Mouse (Mus musculus): ENCODE measurements around the gene Rnf113a1.
"Not testable (repeated sequence)": the region's sequence is repeated elsewhere in the genome, so short reads cannot be mapped to it uniquely, and the experiment has no call there.

Gene Rnf113a1

GRCm38 (mm10) chrX:37191105-37191743 lies at the start of gene Rnf113a1, which contains the start of gene Ndufa1:
Rnf113a1 (plus strand) TSS chrX:37191245.
Ndufa1 (minus strand) TSS chrX:37191163.
- DNase-seq (ENCODE audit: low spot score) = peak; percentile 69

GRCm38 (mm10) chrX:37141732-37142131 lies 49.3 kb upstream of the Rnf113a1 start:
- DNase-seq (ENCODE audit: low spot score) = no peak

GRCm38 (mm10) chrX:37144498-37144897 lies 46.5 kb upstream of the Rnf113a1 start:
- not testable (repeated sequence) for DNase-seq (ENCODE audit: low spot score)

- DNase-seq (ENCODE audit: low spot score) = no peak
These were observed 46.1 kb upstream of the Rnf113a1 start for GRCm38 (mm10) chrX:37144954-37145353.

GRCm38 (mm10) chrX:37157839-37158238 lies 33.2 kb upstream of the Rnf113a1 start:
- DNase-seq (ENCODE audit: low spot score) = no peak

- DNase-seq (ENCODE audit: low spot score) = no peak
These were observed 29.9 kb upstream of the Rnf113a1 start for GRCm38 (mm10) chrX:37161169-37161568.

GRCm38 (mm10) chrX:37163115-37163514 lies 27.9 kb upstream of the Rnf113a1 start:
- DNase-seq (ENCODE audit: low spot score) = no peak

GRCm38 (mm10) chrX:37167085-37167484 lies 24.0 kb upstream of the Rnf113a1 start:
- peak; percentile 12 for DNase-seq (ENCODE audit: low spot score)

GRCm38 (mm10) chrX:37168742-37169141 lies 22.3 kb upstream of the Rnf113a1 start, which contains the start of gene Akap14:
Akap14 (minus strand) TSS chrX:37168842.
- no peak for DNase-seq (ENCODE audit: low spot score)

- not testable (repeated sequence) for DNase-seq (ENCODE audit: low spot score)
These were observed 6.6 kb upstream of the Rnf113a1 start for GRCm38 (mm10) chrX:37184401-37184800.

GRCm38 (mm10) chrX:37190755-37191104 lies 315 bp upstream of the Rnf113a1 start:
- no peak for DNase-seq (ENCODE audit: low spot score)

GRCm38 (mm10) chrX:37191744-37192379 lies 817 bp downstream of the Rnf113a1 start:
- DNase-seq (ENCODE audit: low spot score) = peak; percentile 3

- DNase-seq (ENCODE audit: low spot score) = no peak
These were observed 7.6 kb downstream of the Rnf113a1 start for GRCm38 (mm10) chrX:37198676-37199075.

GRCm38 (mm10) chrX:37210941-37211340 lies 19.9 kb downstream of the Rnf113a1 start, which contains the start of gene Gm9:
Gm9 (minus strand) TSS chrX:37211041.
- DNase-seq (ENCODE audit: low spot score) = no peak

- not testable (repeated sequence) for DNase-seq (ENCODE audit: low spot score)
These were observed 31.1 kb downstream of the Rnf113a1 start, which contains the start of gene Rhox1 for GRCm38 (mm10) chrX:37222158-37222557. Rhox1 (minus strand) TSS chrX:37222258.

Measured in urinary bladder, postnatal 25 days (tissue).